Mouse (Mus musculus): Measurements from ENCODE around the gene Tecpr1.

- no peak for TF ChIP-seq CTCF (IDR thresholded peaks at IDR 0.05; ENCODE audit: borderline replicate concordance, control insufficient read depth, extremely low read depth, insufficient read depth, low read length, poor library complexity)
- TF ChIP-seq POLR2A (IDR thresholded peaks at IDR 0.05; ENCODE audit: control insufficient read depth, extremely low read depth, insufficient read depth, low read length, poor library complexity): no peak
Observed at GRCm38 (mm10) chr5:144218061-144218460, 5.4 kb downstream of the Tecpr1 start.
